Mouse (Mus musculus): ENCODE data around the gene Tmem123. TPM values are rescaled to one million over a fixed set of nuclear protein-coding genes. Genes with fewer than 3 reads are reported as not detected.

Tmem123 gene
- polyA plus RNA-seq, 1 experiment, result 0.63 TPM

- TF ChIP-seq GATA1 (IDR thresholded peaks at IDR 0.05; ENCODE audit: low read length) (no peak), TAL1 (IDR thresholded peaks at IDR 0.05; ENCODE audit: low read length) (no peak)
- no peaks in the 10 kb centered on the region for H3K9me3 ChIP-seq (ENCODE audit: control insufficient read depth, low read length)
- H3K4me1 ChIP-seq (ENCODE audit: control insufficient read depth), result peaks cover 22% of the 10 kb centered on the region
- H3K36me3 ChIP-seq (ENCODE audit: control insufficient read depth), result peaks cover 73% of the 10 kb centered on the region
- H3K4me3 ChIP-seq (replicated peaks), result no peak overlapping the region
- no peaks in the 10 kb centered on the region for H3K27me3 ChIP-seq (ENCODE audit: control insufficient read depth)
These were observed 8.5 kb downstream of the Tmem123 start for GRCm38 (mm10) chr9:7772361-7772760.

GRCm38 (mm10) chr9:7772773-7773454, 9.1 kb downstream of the Tmem123 start:
- H3K27me3 ChIP-seq (ENCODE audit: control insufficient read depth), result no peaks in the 10 kb centered on the region
- no peak overlapping the region for H3K4me3 ChIP-seq (replicated peaks)
- H3K4me1 ChIP-seq (ENCODE audit: control insufficient read depth), result peaks cover 21% of the 10 kb centered on the region
- no peaks in the 10 kb centered on the region for H3K9me3 ChIP-seq (ENCODE audit: control insufficient read depth, low read length)
- H3K36me3 ChIP-seq (ENCODE audit: control insufficient read depth), result peaks cover 68% of the 10 kb centered on the region
- TF ChIP-seq TAL1 (IDR thresholded peaks at IDR 0.05; ENCODE audit: low read length) (no peak), GATA1 (IDR thresholded peaks at IDR 0.05; ENCODE audit: low read length) (no peak)

- Histone ChIP-seq H3K4me3 (replicated peaks) (no peak overlapping the region), H3K36me3 (ENCODE audit: control insufficient read depth) (peaks cover 66% of the 10 kb centered on the region), H3K4me1 (ENCODE audit: control insufficient read depth) (peaks cover 23% of the 10 kb centered on the region), H3K27me3 (ENCODE audit: control insufficient read depth) (no peaks in the 10 kb centered on the region), H3K9me3 (ENCODE audit: control insufficient read depth, low read length) (no peaks in the 10 kb centered on the region)
- TF ChIP-seq TAL1 (IDR thresholded peaks at IDR 0.05; ENCODE audit: low read length) (no peak), GATA1 (IDR thresholded peaks at IDR 0.05; ENCODE audit: low read length) (no peak)
These were observed 9.8 kb downstream of the Tmem123 start for GRCm38 (mm10) chr9:7773686-7774085.

- peaks cover 29% of the 10 kb centered on the region for H3K4me1 ChIP-seq (ENCODE audit: control insufficient read depth)
- H3K36me3 ChIP-seq (ENCODE audit: control insufficient read depth), result peaks cover 65% of the 10 kb centered on the region
- no peaks in the 10 kb centered on the region for H3K9me3 ChIP-seq (ENCODE audit: control insufficient read depth, low read length)
- TF ChIP-seq TAL1 (IDR thresholded peaks at IDR 0.05; ENCODE audit: low read length) (no peak), GATA1 (IDR thresholded peaks at IDR 0.05; ENCODE audit: low read length) (no peak)
- no peak overlapping the region for H3K4me3 ChIP-seq (replicated peaks)
- no peaks in the 10 kb centered on the region for H3K27me3 ChIP-seq (ENCODE audit: control insufficient read depth)
These were observed 10.7 kb downstream of the Tmem123 start for GRCm38 (mm10) chr9:7774538-7774937.

GRCm38 (mm10) chr9:7775011-7775410, 11.2 kb downstream of the Tmem123 start:
- no peak for TF ChIP-seq TAL1 (IDR thresholded peaks at IDR 0.05; ENCODE audit: low read length)
- no peak for TF ChIP-seq GATA1 (IDR thresholded peaks at IDR 0.05; ENCODE audit: low read length)
- Histone ChIP-seq H3K27me3 (ENCODE audit: control insufficient read depth) (no peaks in the 10 kb centered on the region), H3K4me1 (ENCODE audit: control insufficient read depth) (peaks cover 33% of the 10 kb centered on the region), H3K4me3 (replicated peaks) (no peak overlapping the region), H3K9me3 (ENCODE audit: control insufficient read depth, low read length) (no peaks in the 10 kb centered on the region), H3K36me3 (ENCODE audit: control insufficient read depth) (peaks cover 64% of the 10 kb centered on the region)

GRCm38 (mm10) chr9:7775986-7776385, 12.1 kb downstream of the Tmem123 start:
- no peaks in the 10 kb centered on the region for H3K27me3 ChIP-seq (ENCODE audit: control insufficient read depth)
- H3K9me3 ChIP-seq (ENCODE audit: control insufficient read depth, low read length), result no peaks in the 10 kb centered on the region
- H3K4me1 ChIP-seq (ENCODE audit: control insufficient read depth), result peaks cover 38% of the 10 kb centered on the region
- TF ChIP-seq TAL1 (IDR thresholded peaks at IDR 0.05; ENCODE audit: low read length) (no peak), GATA1 (IDR thresholded peaks at IDR 0.05; ENCODE audit: low read length) (no peak)
- peaks cover 57% of the 10 kb centered on the region for H3K36me3 ChIP-seq (ENCODE audit: control insufficient read depth)
- no peak overlapping the region for H3K4me3 ChIP-seq (replicated peaks)

GRCm38 (mm10) chr9:7776940-7777339, 13.1 kb downstream of the Tmem123 start:
- TF ChIP-seq GATA1 (IDR thresholded peaks at IDR 0.05; ENCODE audit: low read length) (no peak), TAL1 (IDR thresholded peaks at IDR 0.05; ENCODE audit: low read length) (no peak)
- Histone ChIP-seq H3K9me3 (ENCODE audit: control insufficient read depth, low read length) (no peaks in the 10 kb centered on the region), H3K4me1 (ENCODE audit: control insufficient read depth) (peaks cover 47% of the 10 kb centered on the region), H3K27me3 (ENCODE audit: control insufficient read depth) (no peaks in the 10 kb centered on the region), H3K36me3 (ENCODE audit: control insufficient read depth) (peaks cover 62% of the 10 kb centered on the region), H3K4me3 (replicated peaks) (no peak overlapping the region)

- Histone ChIP-seq H3K36me3 (ENCODE audit: control insufficient read depth) (peaks cover 61% of the 10 kb centered on the region), H3K4me1 (ENCODE audit: control insufficient read depth) (peaks cover 47% of the 10 kb centered on the region), H3K9me3 (ENCODE audit: control insufficient read depth, low read length) (no peaks in the 10 kb centered on the region), H3K4me3 (replicated peaks) (no peak overlapping the region), H3K27me3 (ENCODE audit: control insufficient read depth) (no peaks in the 10 kb centered on the region)
- TF ChIP-seq GATA1 (IDR thresholded peaks at IDR 0.05; ENCODE audit: low read length) (no peak), TAL1 (IDR thresholded peaks at IDR 0.05; ENCODE audit: low read length) (no peak)
These were observed 13.8 kb downstream of the Tmem123 start for GRCm38 (mm10) chr9:7777652-7778051.

GRCm38 (mm10) chr9:7778771-7779170, 14.9 kb downstream of the Tmem123 start:
- Histone ChIP-seq H3K27me3 (ENCODE audit: control insufficient read depth) (no peaks in the 10 kb centered on the region), H3K9me3 (ENCODE audit: control insufficient read depth, low read length) (peaks cover 2% of the 10 kb centered on the region; the same call in 1 of the 2 replicates), H3K4me3 (replicated peaks) (no peak overlapping the region), H3K4me1 (ENCODE audit: control insufficient read depth) (peaks cover 48% of the 10 kb centered on the region), H3K36me3 (ENCODE audit: control insufficient read depth) (peaks cover 59% of the 10 kb centered on the region)
- TF ChIP-seq GATA1 (IDR thresholded peaks at IDR 0.05; ENCODE audit: low read length) (no peak), TAL1 (IDR thresholded peaks at IDR 0.05; ENCODE audit: low read length) (no peak)

Measured in erythroblast, embryonic 14.5 days (primary cell).